In genomic region chr12:83320725-83321124, GRCm38 (mm10) we compare ENCODE assay signal across 24 mouse cellular contexts.
DNase-seq lines count a peak whose midpoint lies in the region; ATAC-seq and TF ChIP-seq lines count a peak whose summit lies in the region.
"Had no signal": no experiment of that assay in that cellular context is flagged by ENCODE, and none has a peak within 500 bp of the region (broad histone marks: within the 10 kb centered on the region; RNA-seq: fewer than 3 reads in every experiment).

No protein-coding gene starts in this region.

- no peak for TF ChIP-seq POLR2A in ES-Bruce4 (IDR thresholded peaks at IDR 0.05; ENCODE audit: insufficient read depth, low read length)

- no peaks in the 10 kb centered on the region for H3K27me3 ChIP-seq in hindbrain, postnatal 0 days (ENCODE audit: insufficient read depth, low read length)
- H3K27me3 ChIP-seq in hindbrain, embryonic 10.5 days (ENCODE audit: insufficient read depth, poor library complexity, severe bottlenecking): no peaks in the 10 kb centered on the region
- H3K27me3 ChIP-seq in liver, embryonic 14.5 days (ENCODE audit: control insufficient read depth, insufficient read depth, low read length): no peaks in the 10 kb centered on the region
- no peaks in the 10 kb centered on the region for H3K27me3 ChIP-seq in liver, embryonic 11.5 days (replicated peaks; ENCODE audit: control insufficient read depth, insufficient read depth, low read length)
- H3K27me3 ChIP-seq in ES-Bruce4 (ENCODE audit: control insufficient read depth, insufficient read depth, low read length, poor library complexity, severe bottlenecking): no peaks in the 10 kb centered on the region
- H3K27me3 ChIP-seq: hindbrain, embryonic 13.5 days had no signal

- no peak overlapping the region for H3K9ac ChIP-seq in hindbrain, postnatal 0 days (replicated peaks; ENCODE audit: low read length)
- H3K9ac ChIP-seq in liver, embryonic 14.5 days (replicated peaks): no peak overlapping the region
- H3K9ac ChIP-seq in liver, embryonic 11.5 days (ENCODE audit: low read depth, low read length): no peak overlapping the region
- H3K9ac ChIP-seq in ES-Bruce4 (ENCODE audit: low read depth, poor library complexity, severe bottlenecking): no peak overlapping the region
- H3K9ac ChIP-seq: hindbrain, embryonic 13.5 days had no signal

- H3K27ac ChIP-seq in hindbrain, postnatal 0 days: no peak overlapping the region
- H3K27ac ChIP-seq in hindbrain, embryonic 10.5 days: no peak overlapping the region
- H3K27ac ChIP-seq in liver, embryonic 14.5 days: no peak overlapping the region
- no peak overlapping the region for H3K27ac ChIP-seq in liver, embryonic 11.5 days (ENCODE audit: low read depth, low read length)
- H3K27ac ChIP-seq in ES-Bruce4 (ENCODE audit: insufficient read depth, low read length): no peak overlapping the region
- H3K27ac ChIP-seq: forebrain, embryonic 10.5 days; gastrocnemius, adult 2 months; hindbrain, embryonic 13.5 days had no signal

- no peak overlapping the region for H3K4me3 ChIP-seq in hindbrain, postnatal 0 days (ENCODE audit: low read length)
- no peak overlapping the region for H3K4me3 ChIP-seq in hindbrain, embryonic 10.5 days
- no peak overlapping the region for H3K4me3 ChIP-seq in liver, embryonic 14.5 days (ENCODE audit: insufficient read depth in 1 of 2, low read depth in 2 of 2, low read length in 2 of 2)
- H3K4me3 ChIP-seq in liver, embryonic 11.5 days (ENCODE audit: low read depth, low read length): no peak overlapping the region
- H3K4me3 ChIP-seq in ES-Bruce4 (ENCODE audit: low read depth, low read length): no peak overlapping the region
- H3K4me3 ChIP-seq: forebrain, embryonic 10.5 days; gastrocnemius, adult 2 months; hindbrain, embryonic 13.5 days had no signal

- no peak overlapping the region for H3K4me2 ChIP-seq in hindbrain, postnatal 0 days (ENCODE audit: low read depth, low read length)
- no peak overlapping the region for H3K4me2 ChIP-seq in liver, embryonic 14.5 days (ENCODE audit: low read depth)
- H3K4me2 ChIP-seq in liver, embryonic 11.5 days: no peak overlapping the region
- H3K4me2 ChIP-seq: heart, embryonic 11.5 days; hindbrain, embryonic 13.5 days had no signal

- no peak for DNase-seq in hindbrain, postnatal 0 days (ENCODE audit: low spot score)
- no peak for DNase-seq in hindbrain, embryonic 10.5 days (ENCODE audit: low spot score)
- DNase-seq in liver, embryonic 14.5 days (ENCODE audit: low read depth in 3 of 3, low spot score in 3 of 3): no peak
- DNase-seq in liver, embryonic 11.5 days (ENCODE audit: low spot score): no peak
- DNase-seq in MN1 (ENCODE audit: low spot score): no peak
- DNase-seq: adrenal gland, adult 8-10 months; adrenal gland, postnatal 25 days; cerebellum, adult 11-12 months; cerebellum, adult 8-10 months; cerebellum, postnatal 10 days; cerebellum, postnatal 36 days; gastrocnemius, adult 2 months; gastrocnemius, postnatal 14 days; heart, adult 11 months; kidney, adult 11 months had no signal

- H3K4me1 ChIP-seq in hindbrain, postnatal 0 days (ENCODE audit: insufficient read depth, low read length): peaks cover 4% of the 10 kb centered on the region; the same call in 1 of the 2 replicates
- H3K4me1 ChIP-seq in hindbrain, embryonic 10.5 days (replicated peaks): peaks cover 20% of the 10 kb centered on the region
- peaks cover 5 to 7% of the 10 kb centered on the region in 2 experiments; a peak in 2 of 4 replicates for H3K4me1 ChIP-seq in liver, embryonic 14.5 days (replicated peaks; ENCODE audit: control insufficient read depth in 2 of 2, insufficient read depth in 2 of 2, low read length in 1 of 2)
- peaks cover 10% of the 10 kb centered on the region; the same call in 1 of the 2 replicates for H3K4me1 ChIP-seq in liver, embryonic 11.5 days (replicated peaks; ENCODE audit: control insufficient read depth, insufficient read depth, low read length)
- no peaks in the 10 kb centered on the region for H3K4me1 ChIP-seq in ES-Bruce4 (ENCODE audit: control insufficient read depth, insufficient read depth, low read length)

- no peaks in the 10 kb centered on the region; the same call in 1 of the 2 replicates for H3K36me3 ChIP-seq in hindbrain, postnatal 0 days (ENCODE audit: insufficient read depth, low read length)
- no peaks in the 10 kb centered on the region for H3K36me3 ChIP-seq in hindbrain, embryonic 10.5 days
- H3K36me3 ChIP-seq in liver, embryonic 14.5 days (replicated peaks; ENCODE audit: control insufficient read depth, insufficient read depth, low read depth): no peaks in the 10 kb centered on the region
- no peaks in the 10 kb centered on the region for H3K36me3 ChIP-seq in liver, embryonic 11.5 days (ENCODE audit: control insufficient read depth, insufficient read depth, low read length)
- H3K36me3 ChIP-seq in ES-Bruce4 (ENCODE audit: control insufficient read depth, insufficient read depth, low read length, poor library complexity, severe bottlenecking): no peaks in the 10 kb centered on the region
- H3K36me3 ChIP-seq: forebrain, embryonic 10.5 days had no signal

- H3K9me3 ChIP-seq in hindbrain, postnatal 0 days (ENCODE audit: low read length): no peaks in the 10 kb centered on the region
- H3K9me3 ChIP-seq in hindbrain, embryonic 10.5 days: no peaks in the 10 kb centered on the region
- no peaks in the 10 kb centered on the region for H3K9me3 ChIP-seq in liver, embryonic 14.5 days (ENCODE audit: control insufficient read depth, low read length)
- H3K9me3 ChIP-seq in liver, embryonic 11.5 days (ENCODE audit: control insufficient read depth, low read length): no peaks in the 10 kb centered on the region
- no peaks in the 10 kb centered on the region for H3K9me3 ChIP-seq in ES-Bruce4 (replicated peaks; ENCODE audit: control insufficient read depth, insufficient read depth, low read length, poor library complexity, severe bottlenecking)
- H3K9me3 ChIP-seq: forebrain, embryonic 10.5 days; G1E; hindbrain, embryonic 13.5 days had no signal

- TF ChIP-seq CTCF in hindbrain, postnatal 0 days (IDR thresholded peaks at IDR 0.05; ENCODE audit: low read depth): 0 out of 2 replicates have a peak, but pooled peaks have one; percentile 18
- TF ChIP-seq CTCF in liver, embryonic 14.5 days (IDR thresholded peaks at IDR 0.05; ENCODE audit: low read depth): peak; percentile 31; the same call in 1 of the 2 replicates
- peak; percentile 12 for TF ChIP-seq CTCF in ES-Bruce4 (IDR thresholded peaks at IDR 0.05; ENCODE audit: low read depth, low read length)

- ATAC-seq in hindbrain, postnatal 0 days: no peak
- no peak for ATAC-seq in liver, embryonic 14.5 days (ENCODE audit: insufficient read depth)
- ATAC-seq in liver, embryonic 11.5 days (replicated peaks; ENCODE audit: low FRiP score): no peak
- ATAC-seq: activated CD4-positive, CD25-positive, alpha-beta regulatory T cell, adult 4 months; forebrain, embryonic 14.5 days; hindbrain, embryonic 16.5 days; inflammation-experienced regulatory T-cells, adult 6 months had no signal

- TF ChIP-seq EP300 in liver, embryonic 14.5 days (IDR thresholded peaks at IDR 0.05; ENCODE audit: low read depth): no peak
- TF ChIP-seq EP300 in ES-Bruce4 (IDR thresholded peaks at IDR 0.05; ENCODE audit: insufficient read depth, low read depth, low read length): no peak

- 76% methylated on average over 3 of the region's 3 CpGs for WGBS in hindbrain, postnatal 0 days
- 90% methylated on average over 3 of the region's 3 CpGs for WGBS in hindbrain, embryonic 10.5 days
- 87% methylated on average over 3 of the region's 3 CpGs for WGBS in liver, embryonic 14.5 days (ENCODE audit: insufficient replicate concordance)
- WGBS in liver, embryonic 11.5 days: 85% methylated on average over 3 of the region's 3 CpGs
